Mouse (Mus musculus) heart, adult 2 months (tissue): Measurements from ENCODE around the gene Gm45716.

Experiments used
- CTCF ChIP-seq: fragments of 200-600 bp; IDR thresholded peaks from 2 replicates; pipeline ENCODE4 v1.8.1; 2022; ENCODE audit warnings: antibody characterized with exemption, mild to moderate bottlenecking, moderate library complexity
- EP300 ChIP-seq: fragments of 200-500 bp; IDR thresholded peaks from 2 replicates; pipeline ENCODE4 v1.6.1; 2011; ENCODE audit warnings: low read depth, low read length, control low read depth; ENCODE audit not compliant: insufficient read depth
- POLR2A ChIP-seq: fragments of 200-500 bp; IDR thresholded peaks from 2 replicates; pipeline ENCODE4 v1.6.1; 2011; ENCODE audit warnings: mild to moderate bottlenecking, low read depth, low read length, control low read depth; ENCODE audit not compliant: insufficient read depth

DNA sequence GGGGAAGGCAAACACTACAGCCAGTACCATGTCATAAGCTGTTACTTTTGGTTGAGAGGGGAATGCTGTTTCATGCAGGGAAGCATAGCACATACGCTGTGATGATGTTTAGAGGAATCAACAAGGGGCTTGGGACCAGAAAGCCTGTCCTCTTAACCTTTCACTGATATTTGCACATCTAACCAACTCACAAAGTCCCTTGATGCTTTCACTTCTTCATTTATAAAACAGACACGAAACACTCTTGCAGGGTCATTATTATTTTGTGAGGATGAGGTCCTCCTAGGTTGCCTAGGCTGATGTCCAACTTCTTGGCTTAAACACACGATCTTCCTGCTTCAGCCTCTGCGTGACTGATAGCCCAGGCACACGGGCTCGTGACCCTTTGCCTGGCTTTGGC lies 58.1 kb downstream of the Gm45716 start:
- TF ChIP-seq EP300 = no peak
- TF ChIP-seq CTCF = no peak
- TF ChIP-seq POLR2A = no peak
